Mouse (Mus musculus) C2C12 (cell line): Measurements from ENCODE around the gene Pigk.

Experiments
- CEBPB ChIP-seq: IDR thresholded peaks from one replicate; pipeline ENCODE4 v1.6.1; 2011; ENCODE audit warnings: low read depth, mild to moderate bottlenecking, control low read depth, moderate library complexity
- CTCF ChIP-seq: IDR thresholded peaks from one replicate; pipeline ENCODE4 v1.5.1; 2011; ENCODE audit not compliant: control insufficient read depth, insufficient read depth, insufficient read length
- MAX ChIP-seq: IDR thresholded peaks from one replicate; pipeline ENCODE4 v1.6.1; 2011; ENCODE audit warnings: mild to moderate bottlenecking, control low read depth
- MYOD1 ChIP-seq: IDR thresholded peaks from one replicate; pipeline ENCODE4 v1.6.1; 2011; ENCODE audit warnings: low read depth; ENCODE audit not compliant: control insufficient read depth, insufficient read length
- MYOG ChIP-seq: IDR thresholded peaks from one replicate; pipeline ENCODE4 v1.6.1; 2011; ENCODE audit not compliant: control insufficient read depth, insufficient read length; ENCODE audit errors: extremely low read depth
- USF1 ChIP-seq: IDR thresholded peaks from one replicate; pipeline ENCODE4 v1.6.1; 2011; ENCODE audit warnings: low read depth, mild to moderate bottlenecking, control low read depth, moderate library complexity

DNA sequence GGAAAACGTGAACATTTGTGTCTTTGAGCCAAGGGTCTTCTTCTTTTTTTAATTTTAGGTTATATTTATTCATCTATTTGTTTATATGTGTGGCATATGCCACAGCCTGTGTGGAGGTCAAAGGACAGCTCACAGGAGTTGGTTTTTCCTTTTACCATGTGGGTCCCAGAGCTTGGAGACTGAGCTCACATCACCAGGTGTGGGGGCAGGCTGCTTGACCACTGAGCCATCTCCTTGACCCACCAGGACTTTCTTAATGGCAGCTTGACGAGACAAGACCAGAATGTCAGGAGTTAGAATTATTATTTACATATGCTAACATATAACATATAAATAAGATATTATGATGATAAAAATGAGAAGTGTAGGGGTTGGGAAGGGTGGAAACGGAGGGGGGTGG, 182.2 kb downstream of the Pigk start:
- TF ChIP-seq MAX = no peak
- TF ChIP-seq CTCF = no peak
- TF ChIP-seq MYOG = no peak
- no peak for TF ChIP-seq USF1
- TF ChIP-seq CEBPB = no peak
- no peak for TF ChIP-seq MYOD1
